Mouse (Mus musculus) heart, adult 2 months (tissue): Measurements from ENCODE around the gene Zdhhc8. TPM values are rescaled to one million over a fixed set of nuclear protein-coding genes. Genes with fewer than 3 reads are reported as not detected.
"Not testable (repeated sequence)": the region's sequence is repeated elsewhere in the genome, so short reads cannot be mapped to it uniquely, and the experiment has no call there.

Source experiments
- DNase-seq, 2 experiments: peaks; one replicate each; pipeline ENCODE4 v3.0.0; 2021
- H3K27ac ChIP-seq: fragments of 200-600 bp; 2 replicates; pipeline ENCODE4 v1.8.1; 2022
- H3K27me3 ChIP-seq: fragments of 200-500 bp; 2 replicates; pipeline ENCODE4 v1.6.1; 2012; ENCODE audit warnings: mild to moderate bottlenecking, low read length, inconsistent platforms, mixed read lengths; ENCODE audit not compliant: control insufficient read depth, insufficient read depth
- H3K36me3 ChIP-seq: fragments of 200-500 bp; 2 replicates; pipeline ENCODE4 v1.6.1; 2012; ENCODE audit warnings: low read length, inconsistent platforms; ENCODE audit not compliant: control insufficient read depth, insufficient read depth
- H3K4me1 ChIP-seq: fragments of 200-500 bp; 2 replicates; pipeline ENCODE4 v1.6.1; 2011; ENCODE audit warnings: low read length; ENCODE audit not compliant: control insufficient read depth, insufficient read depth
- H3K4me3 ChIP-seq: fragments of 200-600 bp; 2 replicates; pipeline ENCODE4 v1.8.1; 2022
- H3K79me2 ChIP-seq: fragments of 200-500 bp; replicated peaks from 2 replicates; pipeline ENCODE4 v1.6.1; 2012; ENCODE audit warnings: mild to moderate bottlenecking, inconsistent platforms, low read length, moderate library complexity, mixed read lengths; ENCODE audit not compliant: control insufficient read depth, insufficient read depth
- H3K9ac ChIP-seq: fragments of 200-500 bp; 2 replicates; pipeline ENCODE4 v1.6.1; 2012; ENCODE audit warnings: low read depth, mild to moderate bottlenecking, control low read depth, inconsistent platforms, low read length, mixed read lengths
- CTCF ChIP-seq: fragments of 200-600 bp; IDR thresholded peaks from 2 replicates; pipeline ENCODE4 v1.8.1; 2022; ENCODE audit warnings: antibody characterized with exemption, mild to moderate bottlenecking, moderate library complexity
- EP300 ChIP-seq: fragments of 200-500 bp; IDR thresholded peaks from 2 replicates; pipeline ENCODE4 v1.6.1; 2011; ENCODE audit warnings: low read depth, low read length, control low read depth; ENCODE audit not compliant: insufficient read depth
- POLR2A ChIP-seq: fragments of 200-500 bp; IDR thresholded peaks from 2 replicates; pipeline ENCODE4 v1.6.1; 2011; ENCODE audit warnings: mild to moderate bottlenecking, low read depth, low read length, control low read depth; ENCODE audit not compliant: insufficient read depth
- WGBS: fragments of 180-500 bp; shearing (Covaris S2); methylation state at CpG from one replicate; pipeline ENCODE4 v1.1.7; 2018; 5-methylcytosine and 5-hydroxymethylcytosine counted together
- intact Hi-C: fragments of 180-260 bp; cut with DNase I; formaldehyde crosslinking; loops from one replicate; pipeline ENCODE4 v1.15.1; 2025
- polyA plus RNA-seq: library from polyadenylated mRNA; depleted of rRNA; stranded (reverse); fragments of >200 nt; gene quantifications from 2 replicates; pipeline ENCODE4 v1.2.3, GENCODE M21; 2012
- total RNA-seq, 2 experiments: library from RNA; stranded (reverse); gene quantifications; 2 replicates each; pipeline ENCODE4 v1.2.3; 2021

Gene Zdhhc8
- total and polyA plus RNA-seq, 3 experiments, result 19.6 to 51.5 (median 22.7) TPM

DNA sequence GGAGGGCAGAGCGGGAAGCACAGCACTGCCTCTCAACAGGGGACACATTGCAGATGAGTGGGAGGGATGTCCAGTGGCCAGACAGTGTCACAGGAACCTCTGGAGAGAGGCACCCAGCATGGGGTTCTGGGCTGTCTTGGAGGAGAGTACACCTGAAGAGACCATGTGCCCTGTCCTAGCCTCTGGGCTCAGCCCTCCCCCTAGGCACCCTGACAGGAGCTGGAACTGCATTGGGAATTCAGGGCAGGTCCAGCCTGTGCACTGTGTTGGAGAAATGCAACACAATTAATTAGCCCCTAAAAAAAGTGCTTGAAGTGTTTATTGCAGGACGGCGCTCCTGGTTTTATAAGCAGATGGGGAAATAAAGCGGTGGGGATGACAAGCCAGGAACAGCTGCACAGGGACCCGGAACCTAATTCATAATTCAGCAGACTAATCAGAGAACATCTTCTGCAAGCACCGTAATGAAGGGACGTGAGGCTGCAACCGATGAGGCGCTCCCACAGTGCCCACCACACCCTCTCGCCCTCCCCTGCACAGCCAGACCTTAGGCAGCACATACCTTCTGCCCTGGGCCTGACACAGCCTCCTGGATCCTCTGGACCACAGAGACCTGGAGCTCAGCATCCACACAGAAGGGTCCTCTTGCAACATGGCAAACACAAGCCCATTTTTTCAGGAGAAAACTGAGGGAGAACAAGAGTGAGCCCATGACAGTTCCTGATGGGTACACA, 36.4 kb downstream of the Zdhhc8 start:
- Histone ChIP-seq H3K4me3 (no peak overlapping the region), H3K4me1 (no peaks in the 10 kb centered on the region), H3K9ac (no peak overlapping the region), H3K36me3 (no peaks in the 10 kb centered on the region), H3K27me3 (no peaks in the 10 kb centered on the region), H3K79me2 (no peaks in the 10 kb centered on the region), H3K27ac (no peak overlapping the region)
- intact Hi-C loops, result no loop called here
- TF ChIP-seq CTCF, result no peak
- TF ChIP-seq EP300, result no peak
- no peak for TF ChIP-seq POLR2A
- DNase-seq, result no peak
- WGBS, result 85% methylated on average over 10 of the region's 10 CpGs

DNA sequence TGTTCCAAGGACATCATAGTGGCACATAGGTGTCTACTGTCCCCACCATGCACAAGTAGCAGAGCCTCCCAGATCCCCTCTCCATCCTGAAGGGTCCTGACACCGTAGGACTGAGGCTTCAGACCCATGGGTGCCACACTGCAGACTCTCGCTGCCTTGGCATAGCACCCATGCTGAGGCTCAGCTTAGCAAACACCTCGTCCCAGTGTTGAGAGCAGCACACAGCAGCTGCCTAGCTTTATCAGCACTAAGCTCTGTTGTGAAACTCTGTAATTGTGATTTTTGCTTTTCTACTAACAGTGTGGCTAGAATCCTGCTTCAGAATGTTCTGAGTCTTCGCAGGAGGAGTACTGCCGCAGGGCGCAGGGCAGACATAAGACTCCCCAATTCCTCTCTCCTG, 37.1 kb downstream of the Zdhhc8 start:
- Histone ChIP-seq H3K27ac (no peak overlapping the region), H3K4me3 (no peak overlapping the region), H3K79me2 (no peaks in the 10 kb centered on the region), H3K9ac (no peak overlapping the region), H3K4me1 (no peaks in the 10 kb centered on the region), H3K27me3 (no peaks in the 10 kb centered on the region), H3K36me3 (no peaks in the 10 kb centered on the region)
- TF ChIP-seq CTCF (no peak), POLR2A (no peak), EP300 (no peak)
- 77% methylated on average over 6 of the region's 6 CpGs for WGBS
- no peak for DNase-seq
- intact Hi-C loops, result no loop called here

GRCm38 (mm10) chr16:18195561-18195960, 39.4 kb downstream of the Zdhhc8 start:
- H3K4me1 ChIP-seq, intact Hi-C loops, H3K79me2 ChIP-seq, H3K4me3 ChIP-seq, H3K36me3 ChIP-seq, DNase-seq, H3K9ac ChIP-seq, H3K27ac ChIP-seq, H3K27me3 ChIP-seq: not testable (repeated sequence)
- 55% methylated on average over 3 of the region's 3 CpGs for WGBS

DNA sequence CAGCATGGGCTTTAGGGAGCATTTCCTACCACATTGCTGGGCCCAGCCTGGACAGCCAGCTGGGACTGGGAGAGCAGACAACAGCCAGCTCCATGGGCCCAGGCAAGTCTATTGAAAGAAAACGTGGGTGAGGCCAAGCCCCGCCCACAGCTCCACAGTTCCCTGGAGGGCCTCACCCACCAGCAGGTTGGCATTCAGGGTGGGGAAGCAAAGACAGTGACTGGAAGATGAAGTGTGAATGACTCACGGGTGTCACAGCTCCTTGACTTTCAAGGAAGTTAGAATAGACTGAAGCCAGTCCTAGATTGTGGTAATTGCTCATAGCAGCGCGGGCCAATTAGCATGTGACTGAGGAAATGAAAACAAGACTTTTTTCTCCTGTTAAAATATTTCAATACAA, 39.9 kb downstream of the Zdhhc8 start:
- no peaks in the 10 kb centered on the region for H3K36me3 ChIP-seq
- 49% methylated on average over 5 of the region's 5 CpGs for WGBS
- intact Hi-C loops, result no loop called here
- H3K9ac ChIP-seq, result no peak overlapping the region
- no peak for DNase-seq
- H3K4me1 ChIP-seq, result no peaks in the 10 kb centered on the region
- H3K27ac ChIP-seq, result no peak overlapping the region
- H3K79me2 ChIP-seq, result no peaks in the 10 kb centered on the region
- no peak overlapping the region for H3K4me3 ChIP-seq
- H3K27me3 ChIP-seq, result no peaks in the 10 kb centered on the region
- TF ChIP-seq POLR2A (no peak), CTCF (no peak), EP300 (no peak)

DNA sequence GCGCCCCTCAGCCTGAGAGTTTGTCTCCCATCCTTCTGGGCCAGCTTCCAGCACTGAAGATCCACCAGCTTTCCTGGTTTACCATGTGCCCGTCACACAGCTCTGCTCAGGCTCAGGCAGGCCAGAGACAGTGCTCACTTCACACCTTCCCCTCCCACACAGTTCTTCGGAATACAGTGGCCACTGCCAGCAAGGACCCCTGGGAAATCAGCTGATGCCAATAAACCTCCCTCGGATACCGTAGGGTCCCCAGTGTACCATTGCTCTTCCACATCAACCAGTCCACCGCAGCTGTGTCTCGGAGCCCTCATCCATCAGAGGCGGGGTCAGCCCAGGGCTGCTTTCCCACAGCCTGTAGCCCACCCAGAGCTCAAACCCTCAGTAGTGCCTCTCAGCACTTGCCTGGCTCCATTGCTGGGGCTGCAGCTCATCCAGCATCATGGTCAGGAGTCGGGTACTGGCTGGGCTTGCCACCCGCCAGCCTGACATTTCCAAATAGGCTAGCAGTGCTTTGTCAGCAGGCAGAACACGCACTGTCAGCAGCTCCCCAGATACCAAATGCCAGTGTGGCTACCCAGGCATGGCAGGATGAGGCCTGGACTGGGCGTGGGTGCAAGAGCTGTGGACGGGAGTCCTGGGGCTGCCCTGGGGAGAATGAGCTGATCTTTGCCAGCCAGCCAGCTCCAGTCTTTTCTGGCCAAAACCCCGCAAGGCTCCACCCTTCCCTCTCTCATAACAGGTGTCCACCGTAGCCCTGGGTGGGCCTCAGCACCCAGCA, 40.5 kb downstream of the Zdhhc8 start:
- Histone ChIP-seq H3K9ac (no peak overlapping the region), H3K4me1 (no peaks in the 10 kb centered on the region), H3K4me3 (no peak overlapping the region), H3K27ac (no peak overlapping the region), H3K79me2 (no peaks in the 10 kb centered on the region), H3K36me3 (no peaks in the 10 kb centered on the region), H3K27me3 (no peaks in the 10 kb centered on the region)
- DNase-seq, result no peak
- WGBS, result 67% methylated on average over 15 of the region's 15 CpGs
- TF ChIP-seq POLR2A (no peak), CTCF (no peak), EP300 (no peak)
- intact Hi-C loops, result no loop called here

DNA sequence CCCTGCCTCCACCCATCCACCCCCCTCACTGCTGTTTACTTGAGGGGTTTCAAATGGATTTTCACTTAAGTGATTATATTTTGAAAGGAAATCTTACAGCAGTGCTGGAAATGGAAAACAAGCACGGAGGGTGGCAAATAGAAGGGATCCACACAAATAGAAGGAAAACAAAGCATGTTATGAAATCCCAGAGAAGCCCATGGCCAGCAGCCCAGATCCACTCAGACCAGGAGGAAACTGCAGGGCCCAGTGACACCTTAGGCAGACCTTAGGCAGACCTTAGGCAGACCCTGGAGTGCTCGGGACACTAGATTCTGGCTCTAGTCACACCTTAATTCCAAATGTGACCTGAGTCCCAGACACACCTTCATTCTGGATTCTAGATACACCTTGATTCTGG, 43.9 kb downstream of the Zdhhc8 start:
- TF ChIP-seq EP300 (no peak), POLR2A (no peak), CTCF (no peak)
- 58% methylated on average over 2 of the region's 2 CpGs for WGBS

More for the DNA sequence above, 43.9 kb downstream of the Zdhhc8 start:
- Histone ChIP-seq H3K9ac (no peak overlapping the region), H3K79me2 (no peaks in the 10 kb centered on the region), H3K4me3 (no peak overlapping the region), H3K27me3 (no peaks in the 10 kb centered on the region), H3K36me3 (no peaks in the 10 kb centered on the region), H3K4me1 (no peaks in the 10 kb centered on the region), H3K27ac (no peak overlapping the region)
- intact Hi-C loops, result no loop called here
- no peak for DNase-seq
